Mouse (Mus musculus): ENCODE data around the gene Gm29797. TPM values are rescaled to one million over a fixed set of nuclear protein-coding genes. Genes with fewer than 3 reads are reported as not detected.

Gm29797 gene
- polyA plus RNA-seq, 1 experiment from 2014 or later: 0.27 TPM

- Histone ChIP-seq H3K9ac (no peak within 1 kb of the TSS), H3K4me1 (peaks cover 6% of the 10 kb centered on the region; the same call in 1 of the 2 replicates), H3K27me3 (replicated peaks) (peaks cover 23% of the 10 kb centered on the region), H3K4me2 (no peak within 1 kb of the TSS), H3K27ac (replicated peaks) (no peak within 1 kb of the TSS), H3K9me3 (no peaks in the 10 kb centered on the region), H3K4me3 (no peak within 1 kb of the TSS), H3K36me3 (no peaks in the 10 kb centered on the region)
- ATAC-seq (ENCODE audit: extremely low read depth, insufficient number of reproducible peaks, low FRiP score, low TSS enrichment): no peak
- 47% methylated on average over 5 of the region's 5 CpGs for WGBS
Measured at GRCm38 (mm10) chr2:181698241-181698640, 41.4 kb downstream of the Gm29797 start, which contains the start of gene Lkaaear1. TSS of gene Lkaaear1 (minus strand) at chr2:181698442.

GRCm38 (mm10) chr2:181706668-181707067 is 49.8 kb downstream of the Gm29797 start:
- Histone ChIP-seq H3K4me1 (no peaks in the 10 kb centered on the region), H3K4me3 (no peak overlapping the region), H3K9ac (no peak overlapping the region), H3K27ac (replicated peaks) (no peak overlapping the region), H3K27me3 (replicated peaks) (no peaks in the 10 kb centered on the region), H3K36me3 (no peaks in the 10 kb centered on the region), H3K4me2 (no peak overlapping the region), H3K9me3 (no peaks in the 10 kb centered on the region)
- ATAC-seq (ENCODE audit: extremely low read depth, insufficient number of reproducible peaks, low FRiP score, low TSS enrichment): no peak
- WGBS: 38% methylated on average over 4 of the region's 4 CpGs

Other genes starting within 250 kb of the Gm29797 start
- gene Zbtb46, start 197.6 kb upstream of the Gm29797 start, polyA plus RNA-seq (2015; fragmentation: Nextera tagmentation; extraction: Ambion mirVana): 10.6 TPM in 2 replicates
- gene Abhd16b, start 163.8 kb upstream of the Gm29797 start, polyA plus RNA-seq (2015; fragmentation: Nextera tagmentation; extraction: Ambion mirVana): 0.11 and 0.27 TPM in 2 replicates
- gene Tpd52l2, start 159.9 kb upstream of the Gm29797 start, polyA plus RNA-seq (2015; fragmentation: Nextera tagmentation; extraction: Ambion mirVana): 109 and 118 TPM in 2 replicates
- 77.4 and 79.8 TPM in 2 replicates for gene Dnajc5, start 136.5 kb upstream of the Gm29797 start, polyA plus RNA-seq (2015; fragmentation: Nextera tagmentation; extraction: Ambion mirVana)
- 63.8 and 64.0 TPM in 2 replicates for gene Uckl1, start 72.1 kb upstream of the Gm29797 start, polyA plus RNA-seq (2015; fragmentation: Nextera tagmentation; extraction: Ambion mirVana)
- gene Prpf6, start 65.2 kb upstream of the Gm29797 start, polyA plus RNA-seq (2015; fragmentation: Nextera tagmentation; extraction: Ambion mirVana): 40.1 and 44.4 TPM in 2 replicates
- gene Zfp512b, start 64.2 kb upstream of the Gm29797 start, polyA plus RNA-seq (2015; fragmentation: Nextera tagmentation; extraction: Ambion mirVana): 25.3 and 28.5 TPM in 2 replicates
- 12.8 and 13.1 TPM in 2 replicates for gene Samd10, start 57.8 kb upstream of the Gm29797 start, polyA plus RNA-seq (2015; fragmentation: Nextera tagmentation; extraction: Ambion mirVana)
- 34.7 and 36.1 TPM in 2 replicates for gene Sox18, start 14.6 kb downstream of the Gm29797 start, polyA plus RNA-seq (2015; fragmentation: Nextera tagmentation; extraction: Ambion mirVana)
- 15.2 and 17.1 TPM in 2 replicates for gene Tcea2, start 23.3 kb downstream of the Gm29797 start, polyA plus RNA-seq (2015; fragmentation: Nextera tagmentation; extraction: Ambion mirVana)
- 43.5 and 44.2 TPM in 2 replicates for gene Rgs19, start 36.9 kb downstream of the Gm29797 start, polyA plus RNA-seq (2015; fragmentation: Nextera tagmentation; extraction: Ambion mirVana)
- gene Lkaaear1, start 41.4 kb downstream of the Gm29797 start, polyA plus RNA-seq (2015; fragmentation: Nextera tagmentation; extraction: Ambion mirVana): not detected in 2 replicates
- 4.9 and 5.0 TPM in 2 replicates for gene Oprl1, start 58.0 kb downstream of the Gm29797 start, polyA plus RNA-seq (2015; fragmentation: Nextera tagmentation; extraction: Ambion mirVana)
- gene Myt1, start 106.3 kb downstream of the Gm29797 start, polyA plus RNA-seq (2015; fragmentation: Nextera tagmentation; extraction: Ambion mirVana): 0.08 and 0.17 TPM in 2 replicates
- 23.5 and 23.6 TPM in 2 replicates for gene Pcmtd2, start 180.8 kb downstream of the Gm29797 start, polyA plus RNA-seq (2015; fragmentation: Nextera tagmentation; extraction: Ambion mirVana)
- 45.2 and 51.8 TPM in 2 replicates for gene Polr3k, start 207.3 kb downstream of the Gm29797 start, polyA plus RNA-seq (2015; fragmentation: Nextera tagmentation; extraction: Ambion mirVana)

All from heart, embryonic 13.5 days (tissue).